Mouse (Mus musculus) lung, adult 18-20 months (tissue): ENCODE data around the gene 4933414I15Rik.

Source experiments
- DNase-seq, 2 experiments: peaks; one replicate each; pipeline ENCODE4 v3.0.0; 2022; ENCODE audit warnings: mixed read lengths in 2 of 2

The 4933414I15Rik gene

DNA sequence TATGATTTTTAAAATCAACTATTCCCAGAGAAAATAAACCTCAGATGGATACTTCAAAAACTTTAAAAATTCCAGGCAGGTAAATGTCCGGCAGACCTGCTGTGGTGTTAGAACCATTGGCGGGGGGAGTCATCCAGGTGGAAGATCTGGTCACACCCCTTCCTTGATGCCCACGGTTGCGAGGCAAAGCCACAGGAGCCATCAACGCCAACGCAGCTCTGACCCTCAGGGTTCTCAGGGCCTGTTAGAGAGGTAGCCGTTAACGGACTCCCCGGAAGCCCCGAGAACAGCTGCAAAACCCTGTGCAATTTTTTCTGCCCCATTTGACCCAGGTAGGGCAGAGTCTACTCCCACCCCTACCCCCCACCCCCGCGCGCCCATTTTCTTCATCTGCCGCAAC is at the start of gene 4933414I15Rik:
Gene 4933414I15Rik (minus strand): TSS at position 260 of the 400 bp plus-strand sequence.
- no peak for DNase-seq

DNA sequence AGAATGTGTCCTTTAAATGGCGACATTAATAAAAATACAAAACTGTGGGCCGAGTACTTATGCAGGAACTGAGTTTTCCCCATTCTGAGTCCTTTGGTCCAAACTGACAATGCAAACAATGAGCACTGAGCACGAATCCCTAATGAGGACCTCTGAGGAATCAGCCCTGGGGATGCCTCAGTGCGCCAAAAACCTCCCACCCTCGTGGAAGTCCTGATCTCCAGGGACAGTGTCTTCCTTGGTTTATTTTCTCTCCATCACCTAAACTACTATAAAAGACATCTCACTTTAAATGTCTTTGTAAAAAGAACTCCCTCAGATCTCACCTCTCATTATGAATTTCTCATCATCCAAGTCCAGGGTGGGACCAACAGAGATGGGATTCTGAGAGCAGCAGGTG is 38.1 kb upstream of the 4933414I15Rik start, which contains the start of gene Olfr1377:
Gene Olfr1377 (plus strand): TSS at position 301 of the 400 bp plus-strand sequence.
- DNase-seq = no peak

DNA sequence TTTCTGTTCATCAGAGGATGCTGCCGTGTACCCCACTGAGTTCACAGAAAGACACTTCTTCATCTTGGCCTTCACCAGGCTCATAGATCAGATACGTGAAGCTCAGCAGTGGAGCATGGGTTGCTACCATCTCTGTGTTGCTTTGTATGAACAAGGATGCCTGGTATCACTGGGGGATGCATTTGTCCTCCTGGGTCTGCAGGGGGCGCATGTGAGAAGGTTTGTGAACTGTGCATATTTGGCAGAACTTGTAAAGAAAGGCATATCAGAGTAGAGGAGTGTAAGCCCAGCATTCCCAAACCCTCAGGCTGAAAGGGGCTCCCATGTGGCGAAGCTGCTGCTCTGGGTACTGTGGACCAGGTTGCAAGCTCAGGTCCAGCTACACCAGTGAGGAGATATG is 33.7 kb upstream of the 4933414I15Rik start:
- DNase-seq = no peak

DNA sequence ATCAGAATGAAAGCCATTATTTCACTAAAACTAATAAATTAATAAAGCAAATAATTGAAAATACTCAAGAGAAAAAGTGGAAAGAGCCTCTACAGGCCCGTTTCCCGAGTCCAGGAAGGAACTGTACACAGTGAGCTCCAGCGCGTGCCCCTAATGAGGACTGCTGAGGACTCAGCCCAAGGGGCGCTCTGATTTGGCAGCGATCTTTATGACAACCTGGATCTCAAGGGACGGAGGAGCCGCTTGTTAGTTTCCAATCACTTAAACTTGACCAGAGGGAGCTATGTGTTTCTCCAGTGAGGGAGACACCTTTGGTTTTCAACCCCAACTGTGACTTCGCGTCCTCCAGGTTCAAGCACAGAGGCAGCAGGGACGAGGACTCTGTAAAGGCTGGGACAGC is 22.7 kb upstream of the 4933414I15Rik start, which contains the start of gene Olfr1378:
Gene Olfr1378 (plus strand): TSS at position 301 of the 400 bp plus-strand sequence.
- no peak for DNase-seq

DNA sequence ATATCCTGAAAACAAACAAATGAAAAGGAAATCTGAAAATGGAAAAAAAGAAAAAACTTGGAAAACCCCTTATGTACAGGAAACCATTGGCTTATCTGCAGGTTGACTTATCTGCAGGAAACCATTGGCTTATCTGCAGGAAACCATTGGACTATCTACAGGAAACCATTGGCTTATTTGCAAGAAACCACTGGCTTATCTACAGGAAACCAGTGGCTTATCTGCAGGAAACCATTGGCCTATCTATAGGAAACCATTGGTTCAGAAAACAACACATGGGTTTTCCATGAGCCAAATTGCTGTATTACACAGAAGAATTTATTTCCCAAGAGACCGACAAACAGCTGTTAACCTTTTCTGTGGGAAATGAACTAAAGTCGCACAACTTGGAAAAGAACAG is 21.3 kb upstream of the 4933414I15Rik start:
- DNase-seq = peak in 1 of 2 experiments; percentile 6

- DNase-seq = no peak
Measured at GRCm38 (mm10) chr11:50953665-50954064, 10.1 kb upstream of the 4933414I15Rik start, which contains the start of gene Prop1. Prop1 (minus strand) TSS chr11:50953765.

GRCm38 (mm10) chr11:50952290-50952689 is 8.7 kb upstream of the 4933414I15Rik start:
- DNase-seq = peak; percentile 18 to 59

GRCm38 (mm10) chr11:50942386-50942785 is 1.2 kb downstream of the 4933414I15Rik start:
- no peak for DNase-seq

DNA sequence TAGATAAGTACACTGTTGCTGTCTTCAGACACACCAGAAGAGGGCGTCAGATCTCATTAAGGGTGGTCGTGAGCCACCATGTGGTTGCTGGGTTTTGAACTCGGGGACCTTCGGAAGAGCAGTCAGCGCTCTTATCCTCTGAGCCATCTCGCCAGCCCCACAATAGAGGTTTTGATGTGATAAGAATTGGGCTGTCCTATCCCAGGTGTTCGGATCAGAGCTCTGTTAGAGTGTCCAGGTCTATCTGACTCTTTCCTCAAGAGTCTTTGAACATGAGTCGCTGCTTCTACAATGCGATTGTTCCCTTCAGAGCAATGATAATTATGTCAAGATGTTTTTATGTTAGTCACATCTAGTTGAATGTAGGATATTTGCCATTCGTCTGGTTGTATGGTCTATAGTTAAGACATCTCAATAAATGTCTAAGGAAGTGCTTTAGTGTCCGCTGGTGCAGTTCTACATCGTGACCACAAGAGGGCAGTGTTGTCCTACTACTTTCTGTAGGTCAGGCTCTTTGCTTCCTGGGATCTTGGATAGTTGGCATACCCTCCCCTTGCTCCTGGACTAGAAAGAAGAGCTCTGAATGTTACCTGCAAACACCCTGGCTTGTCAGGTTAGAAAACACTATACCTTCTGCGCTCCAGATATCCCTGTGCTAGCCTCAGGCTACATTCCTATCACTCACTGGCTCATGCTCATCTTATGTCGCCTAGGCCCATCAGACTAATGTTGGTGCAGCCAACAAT is 3.8 kb downstream of the 4933414I15Rik start:
- DNase-seq = peak in 1 of 2 experiments; percentile 10

DNA sequence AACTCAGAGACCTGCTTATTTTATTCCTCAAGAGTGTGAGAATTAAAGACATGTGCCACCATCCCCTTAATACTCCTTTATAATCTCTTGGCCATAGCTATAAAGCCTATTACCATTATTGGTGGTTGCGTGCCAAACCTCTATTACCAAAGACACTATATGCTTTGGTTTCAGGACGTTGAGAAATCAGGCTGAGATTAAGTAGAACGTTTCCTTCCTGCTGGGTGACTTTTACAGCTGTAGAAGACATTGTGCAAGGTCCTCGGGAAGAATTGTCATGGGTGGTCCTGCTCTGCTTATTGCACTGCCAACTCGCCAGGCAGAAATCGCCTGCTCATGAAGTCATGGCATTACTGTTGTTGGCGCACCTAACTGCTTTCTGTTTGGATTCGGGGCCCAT is 5.1 kb downstream of the 4933414I15Rik start:
- no peak for DNase-seq

- no peak for DNase-seq
Measured at GRCm38 (mm10) chr11:50932040-50932439, 11.5 kb downstream of the 4933414I15Rik start.

GRCm38 (mm10) chr11:50931451-50931866 is 12.1 kb downstream of the 4933414I15Rik start, which contains the start of gene Zfp354b:
Zfp354b (minus strand) TSS chr11:50931633.
- peak; percentile 84 to 90 for DNase-seq

DNA sequence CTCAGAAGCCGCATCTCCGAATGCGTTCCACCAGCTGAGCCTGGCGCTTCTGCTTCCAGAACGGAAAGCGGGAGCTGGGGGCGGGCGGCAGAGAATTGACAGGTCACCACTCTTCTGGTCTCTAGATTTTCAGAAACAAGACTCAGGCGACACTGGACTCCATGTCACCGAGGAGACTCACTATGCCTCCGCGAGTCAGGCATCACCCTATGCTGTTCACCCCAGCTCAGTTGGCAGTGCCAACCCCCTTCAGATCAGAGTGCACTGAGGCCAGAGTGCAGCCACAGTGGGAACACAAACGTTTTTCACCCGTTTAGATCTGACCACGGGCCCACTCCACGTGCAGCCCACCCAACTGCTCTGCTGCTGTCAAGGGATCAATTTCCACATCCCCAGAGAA is 12.5 kb downstream of the 4933414I15Rik start:
- DNase-seq = no peak

DNA sequence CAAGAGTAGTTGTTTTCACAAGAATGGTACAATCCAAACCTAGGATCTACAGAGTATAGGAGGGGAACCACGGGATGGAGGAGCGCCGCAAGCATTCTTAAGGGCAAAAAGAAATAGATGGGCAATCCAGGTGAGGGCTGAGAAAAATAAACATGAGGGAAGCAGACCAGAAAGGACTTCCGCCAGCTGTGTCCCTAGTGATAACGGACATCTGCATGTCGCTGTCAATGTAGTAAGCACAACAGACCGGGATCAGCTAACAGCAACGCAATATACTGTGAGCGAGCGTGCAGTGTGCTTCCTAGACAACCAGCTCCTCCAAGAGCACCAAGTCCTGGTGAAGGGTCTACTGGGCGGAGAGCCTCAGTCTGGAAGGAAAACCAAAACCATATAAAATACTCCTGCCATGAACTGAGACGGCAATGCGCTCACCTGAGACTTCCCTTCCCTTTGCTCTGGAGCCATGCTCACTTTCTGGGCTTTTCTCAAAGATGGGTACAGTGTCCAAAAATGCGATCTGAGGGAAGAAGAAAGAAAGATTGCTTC is 13.0 kb downstream of the 4933414I15Rik start:
- DNase-seq = no peak

GRCm38 (mm10) chr11:50915671-50916320 is 27.8 kb downstream of the 4933414I15Rik start, which contains the start of gene Zfp2:
Zfp2 (minus strand) TSS chr11:50916165.
- DNase-seq = peak; percentile 90 to 94

GRCm38 (mm10) chr11:50914461-50914860 is 29.1 kb downstream of the 4933414I15Rik start:
- no peak for DNase-seq

- no peak for DNase-seq
Measured at GRCm38 (mm10) chr11:50913301-50913700, 30.3 kb downstream of the 4933414I15Rik start.

- DNase-seq = no peak
Measured at GRCm38 (mm10) chr11:50908136-50908535, 35.4 kb downstream of the 4933414I15Rik start.

- DNase-seq = no peak
Measured at GRCm38 (mm10) chr11:50897359-50897758, 46.2 kb downstream of the 4933414I15Rik start.

DNA sequence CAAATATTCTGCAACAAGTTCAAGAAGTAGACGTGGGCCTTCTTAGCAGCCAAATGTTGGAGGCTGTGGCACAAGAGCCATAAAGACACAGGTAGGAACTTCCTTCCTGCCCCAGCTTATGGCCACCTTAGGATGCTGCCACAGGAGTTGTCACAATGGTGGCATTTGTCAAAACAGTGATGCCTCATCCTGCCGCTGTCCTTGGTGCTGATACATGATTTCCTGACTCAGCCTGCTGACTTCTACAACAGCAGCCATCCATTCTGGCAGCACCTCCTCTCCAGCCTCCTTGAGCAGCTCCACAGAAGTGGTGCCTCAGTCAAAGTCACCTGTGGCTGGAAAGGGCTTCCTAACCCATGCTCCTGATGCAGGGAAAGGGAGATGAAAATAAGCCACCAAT is 51.1 kb downstream of the 4933414I15Rik start:
- no peak for DNase-seq
